Mouse (Mus musculus): Measurements from ENCODE around the gene Gripap1. TPM values are rescaled to one million over a fixed set of nuclear protein-coding genes. Genes with fewer than 3 reads are reported as not detected.

Gripap1 gene
- polyA plus RNA-seq, 1 experiment: 184 TPM

DNA sequence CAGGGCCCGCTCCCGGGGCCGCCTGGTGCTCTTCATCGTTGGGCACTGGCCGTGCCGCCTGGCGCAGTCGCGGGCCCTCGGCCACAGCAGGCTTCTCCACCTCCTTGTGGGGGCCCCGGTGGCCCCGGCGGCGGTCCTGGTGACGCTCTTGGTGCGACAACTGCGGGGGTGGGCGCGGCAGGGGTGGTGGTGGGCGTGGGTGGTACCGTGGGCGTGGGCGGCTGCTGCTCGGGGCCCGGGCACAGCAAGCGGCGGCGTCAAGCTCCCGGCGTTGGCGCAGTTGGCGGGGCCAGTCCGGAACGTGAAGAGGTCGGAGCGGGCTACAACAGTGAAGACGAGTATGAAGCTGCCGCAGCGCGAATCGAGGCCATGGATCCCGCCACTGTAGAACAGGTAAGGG, 52.8 kb downstream of the Gripap1 start:
- 15% methylated on average over 36 of the region's 42 CpGs for WGBS
- Histone ChIP-seq H3K4me1 (ENCODE audit: control insufficient read depth, insufficient read depth, low read length) (no peaks in the 10 kb centered on the region; the same call in 1 of the 2 replicates), H3K4me3 (replicated peaks; ENCODE audit: control insufficient read depth, low read depth, low read length) (peak overlapping the region; percentile 97), H3K27ac (ENCODE audit: control insufficient read depth, insufficient read depth, low read depth, low read length, poor library complexity) (peak overlapping the region; percentile 99)
- no peak for TF ChIP-seq POLR2A (IDR thresholded peaks at IDR 0.05; ENCODE audit: borderline replicate concordance, control insufficient read depth, low read depth, low read length)
- TF ChIP-seq CTCF (IDR thresholded peaks at IDR 0.05; ENCODE audit: control insufficient read depth, insufficient read depth, low read length): no peak

DNA sequence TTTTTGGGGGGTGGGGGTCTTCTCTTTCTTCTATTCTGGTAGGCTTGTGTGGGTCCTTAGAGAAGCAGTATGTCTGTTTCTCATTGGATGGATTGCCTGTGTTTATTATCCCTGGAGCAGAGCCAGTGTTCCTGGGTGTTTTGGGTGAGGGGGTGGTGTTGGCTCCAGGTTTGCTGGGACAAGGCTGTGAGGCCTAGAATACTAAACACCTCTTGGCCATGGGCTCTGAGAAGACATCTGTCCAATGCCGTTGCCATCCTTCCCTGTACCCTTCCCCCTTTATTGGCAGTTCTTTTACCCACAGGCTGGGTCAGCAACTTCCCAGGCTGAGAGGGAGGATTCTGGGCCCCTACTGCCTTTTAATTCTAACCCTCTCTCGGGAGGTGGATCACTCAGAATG, 58.3 kb downstream of the Gripap1 start:
- TF ChIP-seq POLR2A (IDR thresholded peaks at IDR 0.05; ENCODE audit: borderline replicate concordance, control insufficient read depth, low read depth, low read length) (no peak), CTCF (IDR thresholded peaks at IDR 0.05; ENCODE audit: control insufficient read depth, insufficient read depth, low read length) (no peak)
- Histone ChIP-seq H3K4me3 (replicated peaks; ENCODE audit: control insufficient read depth, low read depth, low read length) (no peak overlapping the region), H3K27ac (ENCODE audit: control insufficient read depth, insufficient read depth, low read depth, low read length, poor library complexity) (no peak overlapping the region), H3K4me1 (ENCODE audit: control insufficient read depth, insufficient read depth, low read length) (no peaks in the 10 kb centered on the region; the same call in 1 of the 2 replicates)
- WGBS: 71% methylated on average over 2 of the region's 2 CpGs

DNA sequence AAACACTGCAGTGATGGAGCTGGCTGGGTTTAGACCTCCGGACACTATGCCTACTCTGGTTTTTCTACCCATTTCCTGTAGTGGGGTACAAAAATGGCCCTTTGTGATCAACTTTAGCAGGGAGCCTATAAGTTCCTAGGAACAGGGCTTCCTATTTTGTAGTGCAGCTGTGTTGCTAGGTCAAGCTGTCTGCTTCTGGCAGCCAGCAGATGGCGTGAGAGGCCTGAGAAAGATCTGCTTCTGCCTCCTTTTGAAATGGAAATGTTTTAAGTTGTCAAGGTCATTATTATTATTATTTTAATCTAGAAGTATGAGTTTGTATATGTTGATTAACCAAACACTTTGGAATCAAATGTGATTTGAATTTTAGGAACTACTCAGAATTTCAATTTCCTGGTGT, 65.0 kb downstream of the Gripap1 start:
- peak; percentile 63 for TF ChIP-seq CTCF (IDR thresholded peaks at IDR 0.05; ENCODE audit: control insufficient read depth, insufficient read depth, low read length)
- TF ChIP-seq POLR2A (IDR thresholded peaks at IDR 0.05; ENCODE audit: borderline replicate concordance, control insufficient read depth, low read depth, low read length): no peak
- no peak overlapping the region for H3K4me3 ChIP-seq (replicated peaks; ENCODE audit: control insufficient read depth, low read depth, low read length)
- H3K4me1 ChIP-seq (ENCODE audit: control insufficient read depth, insufficient read depth, low read length): no peaks in the 10 kb centered on the region
- WGBS: 10% methylated on average over 2 of the region's 2 CpGs
- H3K27ac ChIP-seq (ENCODE audit: control insufficient read depth, insufficient read depth, low read depth, low read length, poor library complexity): no peak overlapping the region

DNA sequence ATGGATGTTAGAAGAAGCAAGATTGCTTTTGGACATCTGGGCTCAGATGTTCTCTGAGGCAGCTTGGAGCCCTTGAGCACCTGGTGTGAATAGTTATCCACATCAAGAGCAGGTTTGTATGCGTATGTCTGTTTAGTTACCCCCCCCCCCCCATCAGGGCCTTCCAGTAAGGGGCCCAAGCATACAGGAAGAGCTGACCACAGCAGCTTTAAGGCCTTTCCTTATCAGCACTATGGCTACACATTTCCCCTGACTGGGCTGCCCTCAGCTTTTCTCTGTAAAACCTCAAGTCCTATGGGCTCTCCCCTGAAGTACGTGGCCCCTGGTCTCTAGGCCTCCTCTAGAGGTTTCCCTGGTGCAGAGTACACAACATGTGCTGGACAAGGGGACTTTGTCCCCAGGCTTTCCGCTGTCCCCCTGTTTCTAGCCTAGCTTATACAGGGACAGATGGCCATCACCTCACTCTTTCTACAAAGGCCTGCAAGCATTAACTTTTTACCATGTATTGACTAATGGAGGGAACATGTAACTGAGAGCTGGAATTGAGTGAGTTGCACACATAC, 69.7 kb downstream of the Gripap1 start:
- TF ChIP-seq POLR2A (IDR thresholded peaks at IDR 0.05; ENCODE audit: borderline replicate concordance, control insufficient read depth, low read depth, low read length): no peak
- no peak for TF ChIP-seq CTCF (IDR thresholded peaks at IDR 0.05; ENCODE audit: control insufficient read depth, insufficient read depth, low read length)
- Histone ChIP-seq H3K27ac (ENCODE audit: control insufficient read depth, insufficient read depth, low read depth, low read length, poor library complexity) (no peak overlapping the region), H3K4me1 (ENCODE audit: control insufficient read depth, insufficient read depth, low read length) (no peaks in the 10 kb centered on the region; the same call in 1 of the 2 replicates), H3K4me3 (replicated peaks; ENCODE audit: control insufficient read depth, low read depth, low read length) (no peak overlapping the region)
- WGBS: 46% methylated on average over 3 of the region's 3 CpGs

DNA sequence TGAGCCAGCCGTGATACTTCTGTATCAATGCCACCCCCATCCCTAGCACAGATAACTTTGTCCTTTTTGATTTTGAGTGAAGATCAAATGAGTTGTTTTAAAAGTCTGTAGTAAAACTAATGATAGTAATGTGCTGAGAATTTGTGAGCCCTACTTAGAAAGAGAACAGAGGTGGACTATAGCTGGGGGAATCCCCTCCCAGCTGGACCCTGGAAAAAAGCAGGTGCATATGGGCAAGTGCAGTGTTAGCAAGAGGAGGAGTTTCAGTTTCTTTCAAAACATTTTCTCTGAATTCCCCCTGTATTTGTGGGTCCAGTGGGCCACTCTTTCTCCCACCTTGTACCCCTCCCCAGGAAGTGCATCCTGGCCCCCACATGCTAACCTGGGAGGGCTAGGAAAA, 73.6 kb downstream of the Gripap1 start:
- TF ChIP-seq CTCF (IDR thresholded peaks at IDR 0.05; ENCODE audit: control insufficient read depth, insufficient read depth, low read length) (no peak), POLR2A (IDR thresholded peaks at IDR 0.05; ENCODE audit: borderline replicate concordance, control insufficient read depth, low read depth, low read length) (no peak)
- 81% methylated on average over 1 of the region's 1 CpGs for WGBS
- peaks cover 1% of the 10 kb centered on the region; the same call in 1 of the 2 replicates for H3K4me1 ChIP-seq (ENCODE audit: control insufficient read depth, insufficient read depth, low read length)
- H3K4me3 ChIP-seq (replicated peaks; ENCODE audit: control insufficient read depth, low read depth, low read length): no peak overlapping the region
- no peak overlapping the region for H3K27ac ChIP-seq (ENCODE audit: control insufficient read depth, insufficient read depth, low read depth, low read length, poor library complexity)

DNA sequence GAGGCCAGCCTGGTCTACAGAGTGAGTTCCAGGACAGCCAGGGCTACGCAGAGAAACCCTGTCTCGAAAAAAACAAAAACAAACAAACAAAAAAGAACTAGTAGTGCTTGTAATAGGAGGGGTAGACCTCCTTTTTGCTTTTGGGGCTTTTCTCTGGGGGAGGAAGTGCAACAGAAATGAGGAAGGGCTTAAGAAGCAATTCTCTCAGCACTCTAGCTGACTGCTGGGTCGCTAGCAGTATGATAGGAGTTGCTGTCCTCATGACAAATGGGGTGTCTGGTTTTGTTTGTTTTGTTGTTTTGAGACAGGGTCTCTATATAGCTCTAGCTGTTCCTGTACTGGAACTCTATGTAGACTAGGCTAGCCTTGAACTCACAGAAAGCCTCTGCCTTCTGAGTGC, 75.0 kb downstream of the Gripap1 start:
- TF ChIP-seq POLR2A (IDR thresholded peaks at IDR 0.05; ENCODE audit: borderline replicate concordance, control insufficient read depth, low read depth, low read length) (no peak), CTCF (IDR thresholded peaks at IDR 0.05; ENCODE audit: control insufficient read depth, insufficient read depth, low read length) (no peak)
- 34% methylated on average over 3 of the region's 3 CpGs for WGBS
- H3K27ac ChIP-seq (ENCODE audit: control insufficient read depth, insufficient read depth, low read depth, low read length, poor library complexity): no peak overlapping the region; the same call in 1 of the 2 replicates
- peaks cover 1% of the 10 kb centered on the region; the same call in 1 of the 2 replicates for H3K4me1 ChIP-seq (ENCODE audit: control insufficient read depth, insufficient read depth, low read length)
- no peak overlapping the region for H3K4me3 ChIP-seq (replicated peaks; ENCODE audit: control insufficient read depth, low read depth, low read length)

DNA sequence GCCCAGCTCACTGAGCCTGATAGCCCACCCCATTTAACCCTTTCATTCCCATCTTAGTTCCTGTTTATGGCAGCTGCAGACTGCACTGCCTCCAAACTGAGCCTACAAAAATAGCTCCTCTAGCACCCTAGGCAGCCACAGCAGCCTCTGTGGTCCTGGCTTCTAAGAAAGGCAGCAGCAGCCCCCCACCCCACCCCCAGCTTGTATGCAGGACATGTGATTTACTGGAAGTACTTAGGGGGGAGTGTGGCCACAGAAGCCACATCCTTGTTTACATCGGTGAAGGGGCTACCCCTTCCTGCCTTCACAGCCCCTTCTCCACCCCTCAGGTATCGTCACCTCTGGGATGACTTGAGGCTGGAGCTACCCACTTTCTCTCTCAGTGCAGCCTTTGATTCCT, 75.8 kb downstream of the Gripap1 start:
- 40% methylated on average over 2 of the region's 2 CpGs for WGBS
- Histone ChIP-seq H3K27ac (ENCODE audit: control insufficient read depth, insufficient read depth, low read depth, low read length, poor library complexity) (peak overlapping the region; percentile 51), H3K4me1 (ENCODE audit: control insufficient read depth, insufficient read depth, low read length) (peaks cover 1% of the 10 kb centered on the region; the same call in 1 of the 2 replicates), H3K4me3 (replicated peaks; ENCODE audit: control insufficient read depth, low read depth, low read length) (no peak overlapping the region)
- TF ChIP-seq CTCF (IDR thresholded peaks at IDR 0.05; ENCODE audit: control insufficient read depth, insufficient read depth, low read length): no peak
- TF ChIP-seq POLR2A (IDR thresholded peaks at IDR 0.05; ENCODE audit: borderline replicate concordance, control insufficient read depth, low read depth, low read length): no peak

DNA sequence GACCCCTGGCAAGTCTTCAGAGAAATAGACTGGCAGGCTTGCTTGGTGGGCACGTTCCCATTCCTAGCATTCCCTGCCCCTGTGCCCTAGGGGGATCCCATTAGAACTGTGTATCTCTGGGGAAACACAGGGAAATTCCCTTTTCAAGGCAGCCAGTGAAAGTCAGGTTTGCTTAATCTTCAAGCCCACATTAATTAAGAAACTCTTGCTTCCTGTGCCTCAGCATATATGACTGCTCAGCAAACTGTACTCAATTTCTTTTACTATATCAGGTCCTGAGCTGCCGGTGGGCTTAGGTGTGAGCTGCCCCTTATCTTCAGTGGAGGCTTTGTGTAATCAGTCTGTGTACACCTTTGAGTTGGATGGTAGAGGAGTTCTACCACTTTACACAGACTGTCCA, 76.2 kb downstream of the Gripap1 start:
- WGBS: 20% methylated on average over 2 of the region's 2 CpGs
- H3K4me1 ChIP-seq (ENCODE audit: control insufficient read depth, insufficient read depth, low read length): peaks cover 1% of the 10 kb centered on the region; the same call in 1 of the 2 replicates

More for the DNA sequence above, 76.2 kb downstream of the Gripap1 start:
- H3K27ac ChIP-seq (ENCODE audit: control insufficient read depth, insufficient read depth, low read depth, low read length, poor library complexity): peak overlapping the region; percentile 51; the same call in 1 of the 2 replicates
- no peak for TF ChIP-seq POLR2A (IDR thresholded peaks at IDR 0.05; ENCODE audit: borderline replicate concordance, control insufficient read depth, low read depth, low read length)
- TF ChIP-seq CTCF (IDR thresholded peaks at IDR 0.05; ENCODE audit: control insufficient read depth, insufficient read depth, low read length): no peak
- H3K4me3 ChIP-seq (replicated peaks; ENCODE audit: control insufficient read depth, low read depth, low read length): no peak overlapping the region

All from bone marrow, adult 2 months (tissue).